Mouse (Mus musculus): Measurements from ENCODE around the gene Vmn1r66.

GRCm38 (mm10) chr7:10277906-10278305 lies at the start of gene Vmn1r66:
- TF ChIP-seq CTCF (conservative IDR thresholded peaks at IDR 0.05; ENCODE audit: low read length) (no peak), POU5F1 (IDR thresholded peaks at IDR 0.05; ENCODE audit: borderline replicate concordance, low read length) (no peak)

Data from E14TG2a.4 (cell line).